ENCODE assay signal across 28 mouse cellular contexts in genomic region chr5:86838110-86838509, GRCm38 (mm10). TPM values are rescaled to one million over a fixed set of nuclear protein-coding genes. Genes with fewer than 3 reads are reported as not detected.
DNase-seq lines count a peak whose midpoint lies in the region; ATAC-seq and TF ChIP-seq lines count a peak whose summit lies in the region.
"Had no signal": no experiment of that assay in that cellular context is flagged by ENCODE, and none has a peak within 500 bp of the region (broad histone marks: within the 10 kb centered on the region; RNA-seq: fewer than 3 reads in every experiment).

No protein-coding gene starts in this region.

- H3K27me3 ChIP-seq in midbrain, embryonic 11.5 days (ENCODE audit: control insufficient read depth, insufficient read depth, low read length) = no peaks in the 10 kb centered on the region
- H3K27me3 ChIP-seq in midbrain, postnatal 0 days (ENCODE audit: insufficient read depth, low read length) = no peaks in the 10 kb centered on the region
- H3K27me3 ChIP-seq: embryonic facial prominence, embryonic 15.5 days; forebrain, embryonic 12.5 days; forebrain, embryonic 15.5 days; heart, embryonic 12.5 days; heart, embryonic 15.5 days; hindbrain, embryonic 13.5 days had no signal

- no peak overlapping the region for H3K27ac ChIP-seq in midbrain, embryonic 11.5 days (ENCODE audit: low read depth, low read length)
- no peak overlapping the region for H3K27ac ChIP-seq in midbrain, postnatal 0 days (ENCODE audit: low read depth, low read length)
- H3K27ac ChIP-seq: embryonic facial prominence, embryonic 15.5 days; forebrain, embryonic 12.5 days; forebrain, embryonic 15.5 days; heart, embryonic 15.5 days; hindbrain, embryonic 10.5 days; hindbrain, embryonic 13.5 days had no signal

- 85% methylated on average over 1 of the region's 1 CpGs for WGBS in midbrain, embryonic 11.5 days
- WGBS in midbrain, postnatal 0 days = 87% methylated on average over 1 of the region's 1 CpGs

- no peak overlapping the region for H3K4me3 ChIP-seq in midbrain, embryonic 11.5 days (ENCODE audit: low read depth, low read length)
- H3K4me3 ChIP-seq in midbrain, postnatal 0 days (ENCODE audit: low read depth, low read length) = no peak overlapping the region
- H3K4me3 ChIP-seq: embryonic facial prominence, embryonic 15.5 days; erythroblast, embryonic 14.5 days; forebrain, embryonic 12.5 days; forebrain, embryonic 15.5 days; heart, embryonic 12.5 days; heart, embryonic 15.5 days; hindbrain, embryonic 10.5 days; hindbrain, embryonic 13.5 days had no signal

- no peak overlapping the region for H3K4me2 ChIP-seq in midbrain, embryonic 11.5 days
- H3K4me2 ChIP-seq in midbrain, postnatal 0 days (ENCODE audit: low read depth, low read length, poor library complexity, severe bottlenecking) = no peak overlapping the region
- H3K4me2 ChIP-seq: embryonic facial prominence, embryonic 15.5 days; forebrain, embryonic 12.5 days; forebrain, embryonic 15.5 days; heart, embryonic 12.5 days; heart, embryonic 15.5 days; hindbrain, embryonic 13.5 days had no signal

- ATAC-seq in midbrain, embryonic 11.5 days (ENCODE audit: low FRiP score) = no peak
- ATAC-seq in midbrain, postnatal 0 days (ENCODE audit: low FRiP score) = no peak
- ATAC-seq: activated CD4-positive, CD25-positive, alpha-beta regulatory T cell, adult 4 months; forebrain, embryonic 15.5 days; hindbrain, embryonic 16.5 days; inflammation-experienced regulatory T-cells, adult 6 months had no signal

- no peak overlapping the region for H3K9ac ChIP-seq in midbrain, embryonic 11.5 days (ENCODE audit: low read length)
- H3K9ac ChIP-seq in midbrain, postnatal 0 days (replicated peaks; ENCODE audit: low read length, poor library complexity, severe bottlenecking) = no peak overlapping the region
- H3K9ac ChIP-seq: embryonic facial prominence, embryonic 15.5 days; forebrain, embryonic 12.5 days; forebrain, embryonic 15.5 days; heart, embryonic 12.5 days; heart, embryonic 15.5 days; hindbrain, embryonic 13.5 days had no signal

- no peaks in the 10 kb centered on the region for H3K9me3 ChIP-seq in midbrain, embryonic 11.5 days (ENCODE audit: control insufficient read depth, low read length)
- H3K9me3 ChIP-seq in midbrain, postnatal 0 days (ENCODE audit: low read length) = no peaks in the 10 kb centered on the region; the same call in 1 of the 2 replicates
- H3K9me3 ChIP-seq: embryonic facial prominence, embryonic 15.5 days; forebrain, embryonic 12.5 days; forebrain, embryonic 15.5 days; heart, embryonic 15.5 days; hindbrain, embryonic 13.5 days had no signal

- peaks cover 3% of the 10 kb centered on the region; the same call in 1 of the 2 replicates for H3K36me3 ChIP-seq in midbrain, embryonic 11.5 days (ENCODE audit: control insufficient read depth, insufficient read depth, low read length)
- peaks cover 14% of the 10 kb centered on the region; the same call in 1 of the 2 replicates for H3K36me3 ChIP-seq in midbrain, postnatal 0 days (ENCODE audit: insufficient read depth, low read length)

- TF ChIP-seq CTCF in midbrain, postnatal 0 days (IDR thresholded peaks at IDR 0.05) = no peak

- no peaks in the 10 kb centered on the region for H3K4me1 ChIP-seq in midbrain, embryonic 11.5 days (ENCODE audit: control insufficient read depth, insufficient read depth, low read length)
- H3K4me1 ChIP-seq in midbrain, postnatal 0 days (ENCODE audit: insufficient read depth, low read length) = no peaks in the 10 kb centered on the region
- H3K4me1 ChIP-seq: embryonic facial prominence, embryonic 15.5 days; forebrain, embryonic 12.5 days; forebrain, embryonic 15.5 days; heart, embryonic 12.5 days; heart, embryonic 15.5 days; hindbrain, embryonic 10.5 days; hindbrain, embryonic 13.5 days had no signal

- peak; percentile 82 for DNase-seq in midbrain, embryonic 11.5 days (ENCODE audit: low spot score, missing footprints)
- DNase-seq in midbrain, postnatal 0 days (ENCODE audit: low spot score) = no peak
- peak; percentile 39 for DNase-seq in NIH3T3 (ENCODE audit: low read depth)
- peak; percentile 1 for DNase-seq in naive thymus-derived CD4-positive, alpha-beta T cell, adult 2 months (ENCODE audit: low read depth)
- no peak for DNase-seq in kidney, postnatal 25 days
- DNase-seq in T-cell, adult 2 months (ENCODE audit: low spot score) = no peak
- DNase-seq: adrenal gland, adult 8-10 months; adrenal gland, postnatal 25 days; cerebellum, adult 11-12 months; cerebellum, adult 8-10 months; cerebellum, postnatal 10 days; cerebellum, postnatal 36 days; embryo, embryonic 11 days; gastrocnemius, postnatal 25 days; heart, adult 18-20 months; heart, postnatal 10 days; heart, postnatal 36 days had no signal

RNA-seq across cellular contexts. Expression of gene Ythdc1, which starts 34.1 kb away (rescaled TPM):
- 55.9 TPM in 2 replicates for polyA plus RNA-seq in midbrain, embryonic 11.5 days (2014; fragmentation: Nextera tagmentation; extraction: Ambion mirVana)
- total RNA-seq in midbrain, postnatal 0 days (2014; rRNA removed) = 47.1 and 69.0 TPM in 2 replicates
- 25.1 and 29.6 TPM in 2 replicates for polyA plus RNA-seq in midbrain, postnatal 0 days (2015; fragmentation: Nextera tagmentation; extraction: Ambion mirVana)

Comparison
In these comparisons a context has a peak if more than half of its experiments do, and no peak if none do; other contexts are left out.
1. DNase-seq: peak in midbrain, embryonic 11.5 days (single experiment), NIH3T3 (single experiment) and naive thymus-derived CD4-positive, alpha-beta T cell, adult 2 months (single experiment); none in midbrain, postnatal 0 days (single experiment), kidney, postnatal 25 days (0 of 2) and T-cell, adult 2 months (single experiment).